Mouse (Mus musculus) heart, embryonic 11.5 days (tissue): ENCODE results near the gene Hoxc8. TPM values are rescaled to one million over a fixed set of nuclear protein-coding genes. Genes with fewer than 3 reads are reported as not detected.
A peak's percentile ranks its signal among the peaks of the same experiment; 100 is the strongest.

ENCODE experiments used
- ATAC-seq: fragments of 200-750 bp; cut with Nextera tagmentation; replicated peaks from 2 replicates; pipeline ENCODE4 v1.8.0; 2017; ENCODE audit warnings: moderate library complexity; ENCODE audit not compliant: insufficient number of reproducible peaks, low FRiP score, low TSS enrichment
- H3K27ac ChIP-seq: fragments of 300-500 bp; sonication (generic); 2 replicates; pipeline ENCODE4 v1.5.1; 2014; ENCODE audit warnings: mild to moderate bottlenecking, low read depth, low read length
- H3K27me3 ChIP-seq: fragments of 300-500 bp; sonication (generic); 2 replicates; pipeline ENCODE4 v1.6.1; 2014; ENCODE audit warnings: mild to moderate bottlenecking, low read length, mixed read lengths; ENCODE audit not compliant: control insufficient read depth, insufficient read depth
- H3K36me3 ChIP-seq: fragments of 300-500 bp; sonication (generic); 2 replicates; pipeline ENCODE4 v1.6.1; 2014; ENCODE audit warnings: mild to moderate bottlenecking, low read length, moderate library complexity, mixed read lengths; ENCODE audit not compliant: control insufficient read depth, insufficient read depth
- H3K4me1 ChIP-seq: fragments of 300-500 bp; sonication (generic); 2 replicates; pipeline ENCODE4 v1.6.1; 2014; ENCODE audit warnings: low read length; ENCODE audit not compliant: control insufficient read depth, insufficient read depth
- H3K4me2 ChIP-seq: fragments of 300-500 bp; sonication (generic); 2 replicates; pipeline ENCODE4 v1.6.1; 2014; ENCODE audit warnings: mild to moderate bottlenecking, moderate library complexity
- H3K4me3 ChIP-seq: fragments of 300-500 bp; sonication (generic); 2 replicates; pipeline ENCODE4 v1.5.1; 2014; ENCODE audit warnings: low read depth, low read length
- H3K9ac ChIP-seq: fragments of 300-500 bp; sonication (generic); 2 replicates; pipeline ENCODE4 v1.6.1; 2014; ENCODE audit warnings: mild to moderate bottlenecking, low read depth, low read length, moderate library complexity
- H3K9me3 ChIP-seq: fragments of 300-500 bp; sonication (generic); replicated peaks from 2 replicates; pipeline ENCODE4 v1.6.1; 2016; ENCODE audit warnings: low read length; ENCODE audit not compliant: control insufficient read depth
- WGBS: fragments of 180-500 bp; shearing (Covaris S2); extraction: QIAGEN DNeasy Blood & Tissue Kit; methylation state at CpG from one replicate; pipeline ENCODE4 v1.1.7; 2014; ENCODE audit not compliant: insufficient replicate concordance; 5-methylcytosine and 5-hydroxymethylcytosine counted together
- polyA plus RNA-seq: library from polyadenylated mRNA; unstranded; fragments of >200 nt; fragmentation: Nextera tagmentation; extraction: Ambion mirVana; gene quantifications from 2 replicates; pipeline ENCODE4 v1.2.1, GENCODE M21; 2014

Gene Hoxc8
- polyA plus RNA-seq, 1 experiment from 2014 or later = 0.20 TPM

DNA sequence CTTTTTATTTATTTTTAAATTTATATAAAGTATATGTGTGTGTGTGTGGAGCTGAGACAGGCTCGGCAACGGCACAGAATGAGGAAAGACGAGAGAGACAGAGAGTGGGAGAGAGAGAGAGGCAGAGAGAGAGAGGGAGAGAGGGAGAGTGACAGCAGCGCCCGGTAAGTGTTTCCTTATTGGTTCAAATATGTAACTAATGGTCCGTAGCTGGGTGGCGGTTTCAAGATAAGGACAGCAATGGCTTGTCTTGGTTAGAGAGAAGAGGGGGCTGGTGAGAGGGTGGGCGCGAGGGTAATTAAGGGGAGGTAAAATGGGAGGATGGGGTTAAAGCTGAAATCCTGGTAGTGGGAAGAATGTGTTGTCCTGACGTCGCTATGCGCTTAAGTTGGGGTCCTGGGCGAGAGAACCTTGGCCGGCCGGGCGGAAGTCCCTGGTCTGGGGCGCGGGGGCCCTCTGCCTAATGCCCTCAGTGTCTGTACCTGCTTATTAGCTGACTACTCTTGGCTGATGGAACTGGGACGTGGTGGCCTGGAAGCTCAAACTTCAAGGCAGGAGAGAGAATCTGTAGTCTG is 8.3 kb downstream of the Hoxc8 start:
- Histone ChIP-seq H3K27me3 (peaks cover 98% of the 10 kb centered on the region), H3K27ac (no peak overlapping the region), H3K9ac (no peak overlapping the region), H3K4me1 (peaks cover 19% of the 10 kb centered on the region; the same call in 1 of the 2 replicates), H3K4me2 (peak overlapping the region; percentile 89), H3K9me3 (no peaks in the 10 kb centered on the region), H3K4me3 (peak overlapping the region; percentile 55), H3K36me3 (no peaks in the 10 kb centered on the region)
- no peak for ATAC-seq
- WGBS = under 1% methylated on average over 19 of the region's 19 CpGs

DNA sequence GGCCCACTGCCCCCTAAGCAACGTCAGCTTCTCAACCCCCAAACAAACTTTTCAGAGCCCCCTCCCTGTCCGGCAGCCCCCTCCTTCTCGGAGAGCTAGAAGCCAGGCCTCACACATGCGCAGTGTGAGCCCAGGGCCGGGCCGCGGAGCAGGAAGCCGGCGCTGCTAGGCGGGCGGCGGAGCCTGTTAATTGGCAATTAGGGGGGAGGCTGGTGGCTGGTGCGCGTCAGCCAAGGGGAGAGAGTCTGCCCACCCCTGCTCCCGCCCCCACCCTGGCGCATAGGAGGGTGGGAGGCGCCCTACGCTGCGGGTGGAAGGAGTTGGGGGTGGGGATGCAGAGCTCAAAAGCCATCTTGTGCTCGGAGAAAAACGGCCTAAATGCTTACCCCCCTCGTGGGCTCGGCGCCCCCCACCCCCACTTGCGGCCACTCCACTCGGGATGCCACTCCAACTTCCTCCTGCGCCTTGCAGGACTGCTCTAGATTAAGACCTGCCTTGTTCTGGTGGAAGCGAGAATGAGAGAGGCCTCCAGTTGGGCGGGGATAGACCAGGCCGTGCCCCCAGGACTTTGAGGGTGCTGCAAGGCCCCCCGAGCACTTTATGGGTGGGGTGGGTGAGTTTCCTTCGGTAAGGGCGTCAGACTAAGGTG is 8.9 kb downstream of the Hoxc8 start:
- peak overlapping the region; percentile 89 for H3K4me2 ChIP-seq
- WGBS = 1% methylated on average over 29 of the region's 33 CpGs
- no peak overlapping the region for H3K27ac ChIP-seq
- H3K4me1 ChIP-seq = peaks cover 19% of the 10 kb centered on the region; the same call in 1 of the 2 replicates
- peak overlapping the region; percentile 55 for H3K4me3 ChIP-seq
- H3K36me3 ChIP-seq = no peaks in the 10 kb centered on the region
- peaks cover 98% of the 10 kb centered on the region for H3K27me3 ChIP-seq
- H3K9me3 ChIP-seq = no peaks in the 10 kb centered on the region
- ATAC-seq = peak; percentile 49
- peak overlapping the region; percentile 71 for H3K9ac ChIP-seq

DNA sequence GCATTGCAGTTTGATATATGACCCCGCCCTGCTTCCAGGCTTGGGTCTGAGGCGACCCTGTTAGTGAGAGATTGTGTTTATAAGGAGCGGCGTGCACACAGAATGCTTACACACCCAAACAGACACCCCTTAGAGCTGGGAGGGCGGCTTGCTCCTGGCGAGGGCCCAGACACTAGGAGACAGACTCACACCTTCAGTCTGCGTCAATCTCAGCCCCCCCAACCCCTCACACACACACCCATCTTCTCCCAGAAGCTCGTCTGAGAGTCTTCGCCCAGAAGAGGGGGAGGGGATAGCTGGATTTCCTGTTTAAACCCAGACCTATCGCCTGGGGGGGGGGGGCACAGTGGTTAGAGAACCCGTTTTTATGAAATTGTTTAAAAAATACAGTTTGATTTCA is 9.5 kb downstream of the Hoxc8 start:
- whole genome bisulfite sequencing = 5% methylated on average over 9 of the region's 11 CpGs
- no peaks in the 10 kb centered on the region for H3K36me3 ChIP-seq
- peaks cover 19% of the 10 kb centered on the region; the same call in 1 of the 2 replicates for H3K4me1 ChIP-seq
- peak overlapping the region; percentile 89 for H3K4me2 ChIP-seq
- H3K4me3 ChIP-seq = peak overlapping the region; percentile 55; the same call in 1 of the 2 replicates
- peaks cover 98% of the 10 kb centered on the region for H3K27me3 ChIP-seq
- no peak overlapping the region for H3K9ac ChIP-seq
- H3K27ac ChIP-seq = no peak overlapping the region
- no peaks in the 10 kb centered on the region for H3K9me3 ChIP-seq
- ATAC-seq = peak; percentile 42; the same call in 1 of the 2 replicates

DNA sequence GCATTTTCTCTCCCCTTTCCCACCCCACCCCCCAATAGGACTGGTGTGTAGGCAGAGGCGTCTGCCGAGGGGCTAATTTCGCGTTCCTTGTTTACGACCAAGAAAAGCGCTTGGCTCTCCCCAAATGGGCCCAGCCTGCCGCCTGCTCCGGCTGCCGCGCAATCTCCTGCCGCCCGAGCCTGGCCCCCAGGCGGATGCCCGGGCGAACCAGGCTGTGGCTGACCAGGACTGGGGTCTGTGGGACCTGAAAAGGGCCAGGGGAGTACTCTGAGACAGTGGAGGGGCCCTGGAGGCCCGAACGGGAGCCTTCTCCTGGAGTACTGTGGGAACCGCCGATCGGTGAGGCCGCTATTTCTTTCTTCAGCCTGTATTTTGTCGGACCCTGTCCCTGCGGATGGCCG is 10.1 kb downstream of the Hoxc8 start:
- peaks cover 98% of the 10 kb centered on the region for H3K27me3 ChIP-seq
- no peaks in the 10 kb centered on the region for H3K9me3 ChIP-seq
- peak overlapping the region; percentile 11; the same call in 1 of the 2 replicates for H3K4me3 ChIP-seq
- WGBS = 2% methylated on average over 24 of the region's 24 CpGs
- peaks cover 19% of the 10 kb centered on the region; the same call in 1 of the 2 replicates for H3K4me1 ChIP-seq
- H3K36me3 ChIP-seq = no peaks in the 10 kb centered on the region
- ATAC-seq = no peak
- H3K9ac ChIP-seq = peak overlapping the region; percentile 29
- peak overlapping the region; percentile 58 for H3K4me2 ChIP-seq
- H3K27ac ChIP-seq = no peak overlapping the region

DNA sequence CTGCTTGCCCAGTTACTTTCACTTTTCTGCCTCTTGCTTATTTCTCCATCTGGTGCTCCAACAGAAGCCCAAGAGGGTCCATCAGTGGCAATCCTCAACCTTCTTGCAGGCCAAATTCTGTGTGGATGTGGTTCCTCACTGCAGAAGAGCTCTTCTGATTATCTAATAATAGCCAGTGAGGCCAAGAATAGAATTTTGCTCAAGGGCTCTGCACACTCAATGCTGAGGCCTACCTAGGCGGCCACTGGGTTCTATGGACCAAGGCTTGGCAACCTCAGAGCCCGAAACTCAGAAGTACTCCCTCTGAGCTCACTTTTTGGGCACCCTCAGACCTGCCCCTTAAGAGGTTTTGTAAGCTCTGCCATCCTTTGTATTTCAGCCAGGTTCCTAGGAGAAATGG is 11.0 kb downstream of the Hoxc8 start:
- Histone ChIP-seq H3K9me3 (no peaks in the 10 kb centered on the region), H3K4me3 (no peak overlapping the region), H3K27me3 (peaks cover 98% of the 10 kb centered on the region), H3K9ac (no peak overlapping the region), H3K27ac (no peak overlapping the region), H3K4me1 (peaks cover 19% of the 10 kb centered on the region; the same call in 1 of the 2 replicates), H3K36me3 (no peaks in the 10 kb centered on the region), H3K4me2 (peak overlapping the region; percentile 34; the same call in 1 of the 2 replicates)
- no peak for ATAC-seq
- WGBS = 24% methylated on average over 2 of the region's 2 CpGs

DNA sequence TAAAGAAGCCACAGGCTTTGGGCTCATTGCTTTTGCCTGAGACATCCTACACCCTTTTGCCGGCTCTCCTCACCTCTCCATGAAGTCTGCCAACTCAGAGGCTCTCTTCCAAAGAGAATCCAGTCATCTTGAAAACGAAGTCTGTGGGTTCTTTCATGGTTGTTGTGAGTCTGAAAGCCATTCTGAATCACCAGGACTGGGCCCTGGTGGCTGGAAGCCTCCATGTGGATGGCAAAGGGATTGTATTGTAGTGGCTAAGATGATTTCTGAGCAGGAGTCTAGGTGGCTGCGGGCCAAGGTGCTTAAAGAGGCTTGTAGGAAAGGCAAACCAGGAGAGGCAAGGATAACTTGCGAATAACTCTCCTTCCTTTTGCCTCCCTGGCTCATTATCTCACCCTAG is 11.7 kb downstream of the Hoxc8 start:
- H3K27ac ChIP-seq = no peak overlapping the region
- WGBS = 13% methylated on average over 4 of the region's 4 CpGs
- no peak overlapping the region for H3K9ac ChIP-seq
- no peaks in the 10 kb centered on the region for H3K36me3 ChIP-seq
- H3K9me3 ChIP-seq = no peaks in the 10 kb centered on the region
- no peak for ATAC-seq
- no peak overlapping the region for H3K4me3 ChIP-seq
- H3K4me1 ChIP-seq = peaks cover 19% of the 10 kb centered on the region; the same call in 1 of the 2 replicates
- H3K4me2 ChIP-seq = no peak overlapping the region
- peaks cover 99% of the 10 kb centered on the region for H3K27me3 ChIP-seq

DNA sequence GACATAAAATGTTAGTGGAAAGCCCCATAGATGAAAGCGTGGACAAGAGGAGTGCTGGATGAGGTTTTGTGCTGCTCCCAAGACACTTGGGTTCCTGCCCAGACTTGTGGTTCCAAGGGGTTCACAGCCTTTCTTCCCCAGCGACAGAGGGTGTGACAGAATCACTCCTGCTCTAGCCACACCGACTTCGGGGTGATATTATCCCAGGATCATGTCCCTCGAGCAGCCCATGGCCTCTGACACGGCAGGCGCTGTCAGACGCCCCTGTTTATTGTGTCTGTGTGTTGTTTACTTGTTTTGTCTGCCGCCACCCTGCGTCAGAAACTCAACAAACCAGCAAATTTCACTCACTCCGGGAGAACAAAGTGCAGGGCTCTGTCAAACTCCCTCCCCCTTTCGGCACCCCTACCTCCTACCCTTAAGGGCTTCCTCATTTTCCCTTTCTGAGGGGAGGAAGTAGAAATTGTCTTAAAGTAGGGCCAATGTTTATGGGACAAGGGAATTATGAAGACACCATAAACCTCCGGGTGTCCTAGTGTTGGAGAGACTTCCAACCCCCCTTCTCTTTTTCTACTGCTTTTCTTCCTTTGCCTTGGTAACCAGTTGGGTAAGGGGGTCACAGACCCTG is 12.5 kb downstream of the Hoxc8 start:
- Histone ChIP-seq H3K4me2 (no peak overlapping the region), H3K4me1 (peaks cover 19% of the 10 kb centered on the region; the same call in 1 of the 2 replicates), H3K9ac (no peak overlapping the region), H3K9me3 (no peaks in the 10 kb centered on the region), H3K36me3 (no peaks in the 10 kb centered on the region), H3K27me3 (peaks cover 99% of the 10 kb centered on the region), H3K4me3 (no peak overlapping the region), H3K27ac (no peak overlapping the region)
- 5% methylated on average over 13 of the region's 13 CpGs for WGBS
- ATAC-seq = no peak

DNA sequence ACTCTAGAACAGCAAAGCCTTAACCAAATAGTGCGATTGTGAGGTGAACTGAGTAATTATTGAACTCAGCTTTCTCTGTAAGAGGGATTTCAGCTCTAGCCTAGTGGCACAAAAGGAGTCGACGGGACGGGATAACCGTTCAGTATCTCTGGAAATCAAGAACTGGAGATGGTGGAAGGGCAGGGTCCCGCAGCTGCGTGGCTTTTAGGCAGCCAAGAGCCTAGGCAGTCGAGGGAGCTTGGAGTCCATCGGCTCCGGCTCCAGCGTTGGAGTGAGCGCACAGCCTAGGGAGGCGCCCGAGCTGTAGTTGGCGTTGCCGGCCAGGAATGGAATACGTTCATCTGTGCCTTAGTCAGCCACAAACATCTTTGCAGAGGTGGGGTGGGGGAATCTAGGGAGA is 14.9 kb downstream of the Hoxc8 start:
- Histone ChIP-seq H3K4me3 (no peak overlapping the region), H3K9ac (no peak overlapping the region), H3K9me3 (no peaks in the 10 kb centered on the region), H3K27ac (no peak overlapping the region), H3K4me2 (no peak overlapping the region), H3K4me1 (peaks cover 10% of the 10 kb centered on the region; the same call in 1 of the 2 replicates), H3K36me3 (no peaks in the 10 kb centered on the region), H3K27me3 (peaks cover 99% of the 10 kb centered on the region)
- no peak for ATAC-seq
- WGBS = 2% methylated on average over 17 of the region's 17 CpGs
